Mouse (Mus musculus): ENCODE data around the gene Ezh1.

The Ezh1 gene

GRCm38 (mm10) chr11:101181961-101182360 is 44.3 kb downstream of the Ezh1 start:
- no peak for DNase-seq (ENCODE audit: low read depth, low spot score)

- DNase-seq (ENCODE audit: low read depth, low spot score), result no peak
These were observed 45.2 kb downstream of the Ezh1 start for GRCm38 (mm10) chr11:101180846-101181740.

GRCm38 (mm10) chr11:101180261-101180660 is 46.0 kb downstream of the Ezh1 start:
- no peak for DNase-seq (ENCODE audit: low read depth, low spot score)

GRCm38 (mm10) chr11:101179306-101179705 is 47.0 kb downstream of the Ezh1 start:
- DNase-seq (ENCODE audit: low read depth, low spot score), result no peak

- no peak for DNase-seq (ENCODE audit: low read depth, low spot score)
These were observed 47.9 kb downstream of the Ezh1 start for GRCm38 (mm10) chr11:101178061-101179058.

GRCm38 (mm10) chr11:101176933-101177773 is 49.1 kb downstream of the Ezh1 start:
- no peak for DNase-seq (ENCODE audit: low read depth, low spot score)

- no peak for DNase-seq (ENCODE audit: low read depth, low spot score)
These were observed 50.1 kb downstream of the Ezh1 start for GRCm38 (mm10) chr11:101176117-101176691.

- DNase-seq (ENCODE audit: low read depth, low spot score), result no peak
These were observed 50.6 kb downstream of the Ezh1 start for GRCm38 (mm10) chr11:101175636-101176116.

- no peak for DNase-seq (ENCODE audit: low read depth, low spot score)
These were observed 51.2 kb downstream of the Ezh1 start, which contains the start of gene Ccr10 for GRCm38 (mm10) chr11:101174851-101175628. TSS of gene Ccr10 (minus strand) at chr11:101175443.

- DNase-seq (ENCODE audit: low read depth, low spot score), result no peak
These were observed 51.9 kb downstream of the Ezh1 start for GRCm38 (mm10) chr11:101174389-101174745.

- no peak for DNase-seq (ENCODE audit: low read depth, low spot score)
These were observed 52.5 kb downstream of the Ezh1 start for GRCm38 (mm10) chr11:101173631-101174388.

GRCm38 (mm10) chr11:101173112-101173511 is 53.2 kb downstream of the Ezh1 start:
- DNase-seq (ENCODE audit: low read depth, low spot score), result no peak

GRCm38 (mm10) chr11:101172434-101172815 is 53.8 kb downstream of the Ezh1 start:
- DNase-seq (ENCODE audit: low read depth, low spot score), result no peak

- DNase-seq (ENCODE audit: low read depth, low spot score), result no peak
These were observed 54.4 kb downstream of the Ezh1 start for GRCm38 (mm10) chr11:101171721-101172433.

GRCm38 (mm10) chr11:101170811-101171610 is 55.3 kb downstream of the Ezh1 start, which contains the start of gene Plekhh3:
TSS of gene Plekhh3 (minus strand) at chr11:101171351.
- peak; percentile 95 for DNase-seq (ENCODE audit: low read depth, low spot score)

- DNase-seq (ENCODE audit: low read depth, low spot score), result no peak
These were observed 55.9 kb downstream of the Ezh1 start, which contains the start of gene Cntnap1 for GRCm38 (mm10) chr11:101170354-101170810. TSS of gene Cntnap1 (plus strand) at chr11:101170523.
